Comparison of ENCODE assay signal across 21 mouse cellular contexts in genomic region chr13:34234439-34234838, GRCm38 (mm10).
DNase-seq lines count a peak whose midpoint lies in the region; ATAC-seq and TF ChIP-seq lines count a peak whose summit lies in the region.
"Had no signal": no experiment of that assay in that cellular context is flagged by ENCODE, and none has a peak within 500 bp of the region (broad histone marks: within the 10 kb centered on the region; RNA-seq: fewer than 3 reads in every experiment).

No protein-coding gene starts in this region.

- no peak overlapping the region for H3K9ac ChIP-seq in kidney, embryonic 16.5 days (replicated peaks; ENCODE audit: low read length)
- H3K9ac ChIP-seq: embryonic facial prominence, embryonic 15.5 days; forebrain, postnatal 0 days; heart, embryonic 15.5 days; intestine, embryonic 15.5 days had no signal

- H3K4me1 ChIP-seq in kidney, embryonic 16.5 days (ENCODE audit: insufficient read depth, low read length), result peaks cover 19% of the 10 kb centered on the region

- ATAC-seq in kidney, embryonic 16.5 days (ENCODE audit: low FRiP score, low TSS enrichment), result no peak
- ATAC-seq: forebrain, postnatal 0 days; hindbrain, embryonic 16.5 days; intestine, embryonic 15.5 days had no signal

- no peaks in the 10 kb centered on the region for H3K36me3 ChIP-seq in kidney, embryonic 16.5 days (ENCODE audit: insufficient read depth, low read length)
- H3K36me3 ChIP-seq in C2C12 (ENCODE audit: control insufficient read depth, insufficient read depth), result no peaks in the 10 kb centered on the region
- H3K36me3 ChIP-seq: embryonic facial prominence, embryonic 15.5 days; heart, embryonic 15.5 days; intestine, embryonic 15.5 days had no signal

- peaks cover 58% of the 10 kb centered on the region for H3K79me2 ChIP-seq in C2C12 (ENCODE audit: control insufficient read depth, insufficient read depth)

- WGBS in kidney, embryonic 16.5 days, result 18% methylated on average over 5 of the region's 5 CpGs

- no peak overlapping the region for H3K4me2 ChIP-seq in kidney, embryonic 16.5 days (replicated peaks; ENCODE audit: low read depth, low read length)
- H3K4me2 ChIP-seq: embryonic facial prominence, embryonic 15.5 days; heart, embryonic 15.5 days; intestine, embryonic 15.5 days; midbrain, embryonic 11.5 days had no signal

- H3K27me3 ChIP-seq in kidney, embryonic 16.5 days (ENCODE audit: insufficient read depth, low read length), result no peaks in the 10 kb centered on the region
- no peaks in the 10 kb centered on the region for H3K27me3 ChIP-seq in C2C12 (ENCODE audit: control insufficient read depth, insufficient read depth, insufficient read length)
- H3K27me3 ChIP-seq: embryonic facial prominence, embryonic 15.5 days; heart, embryonic 15.5 days; intestine, embryonic 15.5 days had no signal

- peak; percentile 62 for DNase-seq in kidney, adult 11 months
- DNase-seq in 3134 (ENCODE audit: extremely low read depth, insufficient read length, low spot score), result peak; percentile 61
- DNase-seq in fibroblast of lung, adult 2 months (ENCODE audit: low read depth), result peak; percentile 60
- no peak for DNase-seq in adrenal gland, adult 18-20 months (ENCODE audit: low spot score in 2 of 2)
- no peak for DNase-seq in lung, postnatal 10 days
- no peak for DNase-seq in cerebellum, postnatal 10 days
- DNase-seq: adrenal gland, postnatal 14 days; cerebellum, adult 9-10 months; forebrain, postnatal 0 days; heart, postnatal 4 days; thymus, adult 2 months; thymus, postnatal 4 days had no signal

- H3ac ChIP-seq in C2C12 (ENCODE audit: control insufficient read depth, insufficient read length, low read depth), result no peak overlapping the region

- no peak overlapping the region for H3K4me3 ChIP-seq in kidney, embryonic 16.5 days (ENCODE audit: low read length)
- no peak overlapping the region for H3K4me3 ChIP-seq in C2C12 (ENCODE audit: insufficient read depth, poor library complexity, severe bottlenecking)
- H3K4me3 ChIP-seq: embryonic facial prominence, embryonic 15.5 days; heart, embryonic 15.5 days; intestine, embryonic 15.5 days had no signal

- H3K9me3 ChIP-seq in kidney, embryonic 16.5 days (ENCODE audit: low read length), result no peaks in the 10 kb centered on the region
- H3K9me3 ChIP-seq: embryonic facial prominence, embryonic 15.5 days; heart, embryonic 15.5 days; intestine, embryonic 15.5 days had no signal

- TF ChIP-seq CTCF in C2C12 (IDR thresholded peaks at IDR 0.05; ENCODE audit: control insufficient read depth, insufficient read depth, insufficient read length), result no peak

- H3K79me3 ChIP-seq in C2C12 (ENCODE audit: low read depth), result peaks cover 6% of the 10 kb centered on the region

- H3K27ac ChIP-seq in kidney, embryonic 16.5 days (ENCODE audit: low read length), result no peak overlapping the region
- H3K27ac ChIP-seq: embryonic facial prominence, embryonic 15.5 days; heart, embryonic 15.5 days; intestine, embryonic 15.5 days; macrophage; stomach, postnatal 0 days had no signal

TF ChIP-seq in C2C12, 6 proteins besides CTCF, POLR2A, EP300 and RAD21:
- TF ChIP-seq MAX (IDR thresholded peaks at IDR 0.05), result no peak
- peak; percentile 65 for TF ChIP-seq FOSL1 (IDR thresholded peaks at IDR 0.05; ENCODE audit: insufficient read depth, low read length, poor library complexity, severe bottlenecking)

Comparison
In these comparisons a context has a peak if more than half of its experiments do, and no peak if none do; other contexts are left out.
1. DNase-seq: peak in kidney, adult 11 months (single experiment), 3134 (single experiment) and fibroblast of lung, adult 2 months (single experiment); none in adrenal gland, adult 18-20 months (0 of 2), lung, postnatal 10 days (single experiment) and cerebellum, postnatal 10 days (0 of 2).